Mouse (Mus musculus) erythroblast, embryonic 14.5 days (primary cell): ENCODE data around the gene Adamts1. TPM values are rescaled to one million over a fixed set of nuclear protein-coding genes. Genes with fewer than 3 reads are reported as not detected.

Source experiments
- H3K27me3 ChIP-seq: 2 replicates; pipeline ENCODE4 v1.6.1; 2012; ENCODE audit warnings: inconsistent platforms; ENCODE audit not compliant: control insufficient read depth
- H3K36me3 ChIP-seq: 2 replicates; pipeline ENCODE4 v1.6.1; 2012; ENCODE audit warnings: mild to moderate bottlenecking, inconsistent platforms; ENCODE audit not compliant: control insufficient read depth
- H3K4me1 ChIP-seq: 2 replicates; pipeline ENCODE4 v1.6.1; 2012; ENCODE audit warnings: inconsistent platforms; ENCODE audit not compliant: control insufficient read depth
- H3K4me3 ChIP-seq: replicated peaks from 2 replicates; pipeline ENCODE3; 2012; ENCODE audit warnings: moderate library complexity, mild to moderate bottlenecking, inconsistent platforms
- H3K9me3 ChIP-seq: 2 replicates; pipeline ENCODE4 v1.6.1; 2012; ENCODE audit warnings: low read length, inconsistent platforms, mixed read lengths; ENCODE audit not compliant: control insufficient read depth
- GATA1 ChIP-seq: IDR thresholded peaks from 2 replicates; pipeline ENCODE4 v1.6.1; 2012; ENCODE audit warnings: low read length, inconsistent platforms, mixed read lengths
- TAL1 ChIP-seq: IDR thresholded peaks from 3 replicates; pipeline ENCODE4 v1.6.1; 2012; ENCODE audit warnings: low read length, inconsistent platforms, mixed read lengths
- polyA plus RNA-seq: library from polyadenylated mRNA; stranded (reverse); fragments of >175 nt; gene quantifications from 2 replicates; pipeline ENCODE4 v1.2.3, GENCODE M21; 2012

Gene Adamts1
- polyA plus RNA-seq, 1 experiment, result not detected

DNA sequence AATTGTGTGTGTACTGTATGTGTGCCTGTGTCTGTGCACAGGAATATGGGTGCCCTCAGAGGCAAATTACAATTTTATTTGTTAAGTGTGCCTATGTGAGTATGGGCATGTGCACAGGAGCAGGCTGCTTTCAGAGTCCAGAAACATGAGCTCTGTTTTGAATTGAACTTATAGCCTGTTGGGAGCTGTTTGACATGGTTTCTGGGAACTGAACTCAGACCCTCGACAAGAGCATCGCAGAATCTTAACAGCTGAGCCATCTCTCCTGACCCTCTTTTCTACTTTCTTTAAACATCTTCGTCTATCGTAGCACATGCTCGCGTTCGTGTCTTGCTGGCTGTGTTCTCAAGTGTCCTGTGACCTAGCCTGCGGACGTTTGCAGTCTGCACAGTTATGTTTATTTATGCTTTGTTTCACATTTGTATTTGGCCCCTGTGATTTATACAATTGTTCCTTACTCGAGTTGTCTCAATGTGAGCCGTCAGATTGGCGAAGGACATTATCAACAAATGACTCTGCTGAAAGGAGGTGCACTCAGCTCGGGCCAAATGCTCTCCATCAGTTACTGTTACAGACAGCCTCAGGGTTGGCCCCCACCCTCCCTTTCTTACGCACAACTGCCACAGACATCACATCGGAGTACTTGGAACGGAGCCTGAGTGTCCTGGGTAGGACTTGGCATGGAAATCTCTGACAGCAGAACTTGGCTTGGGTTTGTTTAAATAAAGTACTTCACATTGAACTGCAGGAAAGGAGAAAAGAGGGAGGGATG, 55.1 kb downstream of the Adamts1 start:
- H3K27me3 ChIP-seq, result no peaks in the 10 kb centered on the region
- no peaks in the 10 kb centered on the region for H3K36me3 ChIP-seq
- no peak for TF ChIP-seq TAL1
- no peak for TF ChIP-seq GATA1
- H3K4me1 ChIP-seq, result no peaks in the 10 kb centered on the region
- no peaks in the 10 kb centered on the region for H3K9me3 ChIP-seq
- no peak overlapping the region for H3K4me3 ChIP-seq

GRCm38 (mm10) chr16:85746386-85746785, 56.5 kb downstream of the Adamts1 start:
- no peaks in the 10 kb centered on the region for H3K4me1 ChIP-seq
- H3K9me3 ChIP-seq, result no peaks in the 10 kb centered on the region
- no peak for TF ChIP-seq GATA1
- TF ChIP-seq TAL1, result no peak
- H3K36me3 ChIP-seq, result no peaks in the 10 kb centered on the region
- no peak overlapping the region for H3K4me3 ChIP-seq
- H3K27me3 ChIP-seq, result no peaks in the 10 kb centered on the region

Other genes with a start within 250 kb of the Adamts1 start
- not detected in 2 replicates for gene Cyyr1, start 249.7 kb downstream of the Adamts1 start, polyA plus RNA-seq
- gene Adamts5, start 98.7 kb upstream of the Adamts1 start, polyA plus RNA-seq, result not detected in 2 replicates